Mouse (Mus musculus) brain, embryonic 18.5 days (tissue): ENCODE measurements at regions not wholly inside any gene's neighbourhood (a gene's known extent, or its start where the extent isn't known, plus 50 kb on each side); places are given as distances from the start of the nearest gene placed in this dataset.

Source experiments
- DNase-seq: peaks from one replicate; pipeline ENCODE4 v3.0.0-alpha.2; 2012; ENCODE audit warnings: low read depth, low spot score

DNA sequence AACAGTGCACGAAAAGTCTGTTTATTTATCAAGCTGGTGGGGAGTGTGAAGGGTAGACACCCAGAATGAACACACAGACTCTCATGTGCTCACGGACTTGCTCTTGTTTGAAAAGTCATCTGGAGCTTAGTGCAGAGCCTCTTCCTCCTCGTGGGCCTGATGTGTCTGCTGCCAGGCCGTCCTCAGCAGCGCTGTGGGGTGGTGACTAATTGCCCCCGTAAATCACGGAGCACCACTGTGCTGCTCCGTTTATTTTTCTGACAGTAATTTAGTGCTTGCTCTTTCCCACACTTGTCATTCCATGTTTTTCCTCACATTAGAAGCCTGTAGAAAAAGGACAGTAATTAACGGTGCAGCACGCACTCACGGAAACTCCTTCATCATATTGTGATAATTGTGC, 51.2 kb upstream of the Gm17304 start:
- no peak for DNase-seq

DNA sequence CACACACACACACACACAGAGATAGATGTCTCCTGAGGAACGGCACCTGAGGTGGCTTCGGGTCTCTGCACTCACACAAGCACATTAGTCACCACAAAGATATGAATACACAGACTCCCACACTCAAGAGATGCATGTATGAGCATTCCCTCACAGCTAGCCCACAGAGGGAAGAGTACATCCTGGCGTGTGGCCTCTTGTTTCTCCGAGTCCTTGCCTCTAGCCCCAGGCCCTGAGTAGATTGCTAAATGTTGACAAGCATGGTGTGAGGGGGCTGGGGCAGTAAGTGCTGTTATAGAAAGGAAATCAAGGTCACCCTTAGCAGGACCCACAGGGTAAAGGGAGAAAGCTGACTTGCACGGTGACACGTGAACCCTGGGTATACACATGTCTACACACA, 69.6 kb upstream of the Gm17304 start:
- DNase-seq: no peak

DNA sequence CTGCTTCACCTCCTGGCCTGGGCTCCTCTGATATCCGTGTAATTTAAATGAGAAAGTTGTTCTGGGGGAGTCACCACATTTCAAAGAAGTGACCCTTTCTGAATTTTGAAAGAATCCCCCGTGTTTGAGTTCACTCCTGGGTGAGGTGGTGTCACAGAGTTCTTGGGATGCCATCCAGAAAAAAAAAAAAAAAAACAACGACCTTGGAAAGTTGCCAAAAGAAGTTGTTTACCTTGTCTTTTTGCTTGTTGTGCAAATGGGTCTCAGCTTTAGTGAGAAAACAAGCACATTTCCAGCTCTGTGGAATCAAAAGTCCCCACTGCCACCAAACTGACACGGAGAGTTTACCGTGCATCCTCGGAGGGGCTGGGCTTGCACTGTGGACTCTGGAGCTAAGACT, 71.7 kb upstream of the Gm17304 start:
- DNase-seq: no peak

DNA sequence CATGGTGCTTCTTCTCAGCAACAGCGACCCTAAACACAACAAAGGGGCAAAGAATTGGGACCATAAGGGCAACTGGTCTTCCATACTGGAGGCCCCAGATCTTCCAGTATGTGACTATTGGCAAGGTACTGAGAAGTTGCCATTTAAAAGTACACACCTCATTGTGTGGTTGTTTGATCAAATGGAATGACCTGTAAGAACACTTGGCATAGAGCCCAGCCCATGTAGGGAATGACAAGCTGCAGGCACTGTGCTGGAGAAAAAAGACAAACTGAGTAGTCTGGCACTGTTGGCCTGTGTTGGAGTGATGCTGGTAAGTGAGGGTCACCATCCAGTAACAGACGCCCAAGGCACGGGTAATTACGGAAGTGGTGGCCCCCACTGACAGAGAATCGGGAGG, 72.8 kb upstream of the Gm17304 start:
- DNase-seq: no peak

DNA sequence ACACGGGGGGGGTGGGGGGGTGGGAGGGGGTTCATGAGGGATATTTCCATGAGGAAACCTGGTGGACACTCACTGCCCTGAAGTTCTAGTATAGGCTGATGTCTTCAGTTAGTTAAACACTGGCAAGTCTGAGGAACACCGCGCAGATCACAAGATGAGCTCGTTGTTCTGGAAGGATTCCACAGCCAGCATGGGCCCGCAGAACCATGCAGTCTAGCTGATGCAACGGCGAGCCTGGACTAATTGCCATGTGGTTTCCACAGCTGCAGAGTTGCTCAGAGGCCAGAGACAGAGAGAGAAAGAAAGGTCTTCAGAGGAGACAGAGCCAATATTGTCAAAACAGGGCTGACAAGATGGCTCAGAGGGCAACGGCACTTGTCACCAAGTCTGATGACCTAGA, 70.8 kb upstream of the Barhl2 start:
- no peak for DNase-seq

DNA sequence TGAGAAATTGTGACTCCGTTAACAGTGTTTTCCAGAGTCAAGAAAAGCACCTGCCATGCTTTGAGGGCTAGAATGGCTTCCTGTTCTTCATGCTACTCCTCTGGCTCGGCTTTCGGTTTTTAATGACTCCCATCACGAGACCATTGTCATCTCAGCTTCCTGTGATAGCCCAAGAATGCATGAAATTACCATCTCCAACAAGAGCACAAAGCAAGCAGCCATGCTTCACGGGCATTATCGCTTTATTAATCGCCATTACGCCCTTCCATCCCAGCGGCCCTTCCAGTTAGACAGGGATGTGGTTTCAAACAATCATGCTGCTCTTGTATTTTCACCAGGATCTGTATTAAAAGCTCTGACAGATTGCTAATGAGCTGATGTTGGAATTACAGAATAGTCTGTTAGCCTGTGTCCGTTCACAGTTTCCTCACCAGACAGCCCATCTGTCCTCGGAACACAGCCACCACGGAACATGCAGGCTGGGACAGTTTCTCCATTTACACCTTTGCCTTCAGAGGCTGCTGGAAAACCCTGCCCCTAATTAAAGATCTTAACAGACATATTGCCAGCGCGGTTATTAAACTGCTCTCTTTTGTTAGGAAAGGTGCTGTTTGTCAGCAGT, 69.5 kb upstream of the Barhl2 start:
- DNase-seq: no peak

DNA sequence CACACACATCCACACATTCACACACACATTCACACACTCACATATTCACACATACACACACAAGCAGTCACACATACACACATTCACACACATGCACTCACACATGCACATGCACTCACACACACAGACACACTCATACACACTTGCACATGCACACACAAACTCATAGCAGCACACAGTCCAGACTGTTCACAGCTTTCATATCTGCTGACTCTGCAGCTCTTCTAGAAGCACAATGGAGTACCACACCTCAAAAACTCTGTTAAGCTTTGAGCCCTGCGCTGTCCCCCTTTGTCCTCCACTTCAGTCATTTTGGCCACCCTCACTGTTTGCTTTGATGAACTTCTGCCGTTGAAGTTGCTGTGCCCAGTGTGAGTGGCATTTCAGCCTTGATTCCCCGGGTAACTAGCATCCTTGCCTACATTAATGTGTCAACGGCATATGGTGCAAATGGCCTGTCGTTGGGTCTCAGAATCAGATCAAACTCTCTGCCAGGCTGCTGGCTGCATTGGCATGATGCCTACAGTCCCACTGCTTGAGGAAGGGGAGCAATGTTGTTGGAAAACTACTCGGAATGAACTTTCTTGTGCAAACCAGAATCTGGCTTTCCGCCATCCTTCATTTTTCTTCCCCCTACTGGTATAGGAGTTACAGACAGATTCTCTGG, 54.6 kb upstream of the Barhl2 start:
- DNase-seq: peak; percentile 28

DNA sequence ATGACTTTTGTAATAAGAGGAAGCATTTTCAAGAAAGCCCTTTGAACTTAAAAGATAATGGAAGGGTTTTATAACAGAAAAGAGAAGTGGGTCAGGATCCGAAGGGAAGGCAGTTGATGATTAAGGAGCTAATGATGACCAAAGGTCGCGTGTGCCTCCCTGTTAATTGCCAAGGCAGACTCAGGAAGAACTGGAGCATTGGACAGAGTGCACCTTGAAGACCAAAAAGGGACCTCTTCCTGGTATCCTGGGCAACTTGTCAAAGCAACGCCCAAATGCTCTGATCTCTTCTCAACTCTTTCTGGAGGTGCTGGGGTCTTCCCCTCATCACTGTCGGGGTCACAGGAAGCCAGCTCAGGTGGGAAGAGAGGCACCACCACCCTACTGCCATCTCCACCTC, 49.9 kb upstream of the Barhl2 start:
- DNase-seq: no peak
